Mouse (Mus musculus): Measurements from ENCODE around the gene Snx18.

DNA sequence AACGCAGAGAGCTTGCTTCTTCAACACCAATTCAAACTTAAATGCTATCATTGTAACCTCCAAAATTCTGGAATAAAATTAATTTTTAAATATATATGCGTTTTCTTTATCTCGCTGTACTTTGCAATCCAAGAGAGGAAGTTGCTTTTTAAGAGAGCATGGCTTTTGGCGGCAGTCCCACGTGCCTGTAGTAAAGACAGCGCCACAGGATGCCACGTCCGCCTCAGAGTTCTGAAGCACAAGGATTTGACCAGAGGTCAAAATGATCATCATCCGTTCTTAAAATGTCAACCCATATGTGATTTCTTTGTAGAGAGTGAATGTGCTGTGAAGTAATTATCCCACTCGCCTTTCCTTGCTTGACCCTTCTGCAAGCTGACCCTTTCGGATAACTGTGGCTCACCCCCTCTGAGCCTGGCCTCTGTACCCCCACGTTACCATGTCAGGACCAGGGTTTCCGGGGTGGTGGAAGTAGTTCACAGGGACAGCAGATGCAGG lies 25.6 kb downstream of the Snx18 start:
- no peak for TF ChIP-seq CTCF (IDR thresholded peaks at IDR 0.05)
- TF ChIP-seq EP300 (IDR thresholded peaks at IDR 0.05): no peak
